ENCODE assay signal across 9 mouse cellular contexts in the genomic region with DNA sequence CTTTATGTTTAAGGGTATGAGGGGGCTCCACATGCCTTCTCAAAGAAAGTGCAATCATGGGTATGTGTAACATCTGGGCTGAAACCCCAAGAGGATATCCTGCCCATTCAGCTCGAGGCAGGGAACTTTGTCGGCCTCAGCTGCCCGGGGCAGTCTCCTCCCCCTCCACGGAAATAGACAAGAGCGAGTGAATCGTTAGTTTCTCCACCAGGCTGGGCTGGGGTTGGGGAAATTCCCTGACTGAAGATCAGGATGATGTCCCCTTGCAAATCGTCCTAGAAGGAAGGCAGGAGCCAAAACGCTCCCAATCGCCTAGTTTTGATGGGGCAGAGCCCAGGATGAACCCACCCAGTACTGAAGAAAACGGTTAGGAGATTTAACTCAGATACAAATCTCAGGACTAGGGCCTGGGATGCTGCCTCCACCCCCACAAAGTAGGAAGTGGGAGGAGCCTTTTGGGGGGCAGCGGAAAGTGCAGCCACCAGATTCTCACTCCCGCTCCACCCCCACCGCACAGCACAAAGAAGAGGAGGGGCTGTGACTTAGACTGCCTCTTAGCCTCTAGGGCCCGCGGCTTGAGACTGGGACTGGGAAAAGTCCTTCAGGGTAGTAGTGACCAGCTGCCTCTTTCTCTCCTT. TPM values are rescaled to one million over a fixed set of nuclear protein-coding genes. Genes with fewer than 3 reads are reported as not detected.
DNase-seq lines count a peak whose midpoint lies in the region; ATAC-seq lines count a peak whose summit lies in the region.
"Had no signal": no experiment of that assay in that cellular context is flagged by ENCODE, and none has a peak within 500 bp of the region (broad histone marks: within the 10 kb centered on the region; RNA-seq: fewer than 3 reads in every experiment).

No protein-coding gene starts in this region.

- H3K27me3 ChIP-seq in heart, embryonic 11.5 days (ENCODE audit: control insufficient read depth, insufficient read depth, low read length), result no peaks in the 10 kb centered on the region
- H3K27me3 ChIP-seq in kidney, embryonic 14.5 days (ENCODE audit: control insufficient read depth, insufficient read depth, low read length), result no peaks in the 10 kb centered on the region

- WGBS in heart, embryonic 11.5 days (ENCODE audit: insufficient replicate concordance), result under 1% methylated on average over 15 of the region's 15 CpGs
- WGBS in kidney, embryonic 14.5 days, result under 1% methylated on average over 15 of the region's 15 CpGs

- peak overlapping the region; percentile 21; the same call in 1 of the 2 replicates for H3K4me3 ChIP-seq in heart, embryonic 11.5 days (ENCODE audit: low read depth, low read length)
- peak overlapping the region; percentile 11 for H3K4me3 ChIP-seq in kidney, embryonic 14.5 days (ENCODE audit: low read length)

- peak overlapping the region; percentile 89 for H3K27ac ChIP-seq in heart, embryonic 11.5 days (ENCODE audit: low read depth, low read length)
- H3K27ac ChIP-seq in kidney, embryonic 14.5 days (ENCODE audit: low read depth, low read length), result peak overlapping the region; percentile 93

- H3K9ac ChIP-seq in heart, embryonic 11.5 days (ENCODE audit: low read depth, low read length), result peak overlapping the region; percentile 62
- peak overlapping the region; percentile 51 for H3K9ac ChIP-seq in kidney, embryonic 14.5 days (ENCODE audit: low read depth, low read length)

- ATAC-seq in heart, embryonic 11.5 days (replicated peaks; ENCODE audit: insufficient number of reproducible peaks, low FRiP score, low TSS enrichment), result peak; percentile 13; the same call in 1 of the 2 replicates
- ATAC-seq in kidney, embryonic 14.5 days (ENCODE audit: low FRiP score, low TSS enrichment), result peak; percentile 32; the same call in 1 of the 2 replicates
- no peak for ATAC-seq in erythroid progenitor cell, adult 5-6 weeks (replicated peaks; ENCODE audit: low FRiP score, poor library complexity, severe bottlenecking)

- peak; percentile 59 for DNase-seq in urinary bladder, postnatal 25 days (ENCODE audit: low spot score)
- DNase-seq in urinary bladder, postnatal 10 days (ENCODE audit: low spot score), result no peak
- peak; percentile 88 for DNase-seq in embryo, embryonic 9.5 days (ENCODE audit: extremely low spot score)
- DNase-seq in lung, postnatal 25 days (ENCODE audit: low spot score), result peak; percentile 90
- DNase-seq in spleen, adult 12 weeks (ENCODE audit: low spot score), result peak; percentile 39

- no peaks in the 10 kb centered on the region for H3K9me3 ChIP-seq in heart, embryonic 11.5 days (replicated peaks; ENCODE audit: control insufficient read depth, low read length)
- no peaks in the 10 kb centered on the region for H3K9me3 ChIP-seq in kidney, embryonic 14.5 days (ENCODE audit: control insufficient read depth, low read length)

- peaks cover 52% of the 10 kb centered on the region for H3K4me1 ChIP-seq in heart, embryonic 11.5 days (ENCODE audit: control insufficient read depth, insufficient read depth, low read length)
- H3K4me1 ChIP-seq in kidney, embryonic 14.5 days (ENCODE audit: control insufficient read depth, insufficient read depth, low read length), result peaks cover 47% of the 10 kb centered on the region

- peak overlapping the region; percentile 56 for H3K4me2 ChIP-seq in heart, embryonic 11.5 days
- H3K4me2 ChIP-seq in kidney, embryonic 14.5 days (replicated peaks; ENCODE audit: low read depth, low read length), result peak overlapping the region; percentile 35

- no peaks in the 10 kb centered on the region for H3K36me3 ChIP-seq in heart, embryonic 11.5 days (ENCODE audit: control insufficient read depth, insufficient read depth, low read length)
- H3K36me3 ChIP-seq in kidney, embryonic 14.5 days (ENCODE audit: control insufficient read depth, insufficient read depth, low read length), result no peaks in the 10 kb centered on the region

RNA-seq across cellular contexts. Expression of gene Trappc3, which starts 2.5 kb away (rescaled TPM):
- polyA plus RNA-seq in heart, embryonic 11.5 days (2014; fragmentation: Nextera tagmentation; extraction: Ambion mirVana), result 11.0 and 28.0 TPM in 2 replicates
- polyA plus RNA-seq in kidney, embryonic 14.5 days (2014; fragmentation: Nextera tagmentation; extraction: Ambion mirVana), result 19.7 and 68.6 TPM in 2 replicates
- total RNA-seq in erythroid progenitor cell, adult 5-6 weeks (2015; ENCODE audit: low replicate concordance), result 10.9 and 22.3 TPM in 2 replicates
- total RNA-seq in erythroid progenitor cell, adult 5-6 weeks (2017; ENCODE audit: low replicate concordance), result 9.2 and 10.8 TPM in 2 replicates

RNA-seq across cellular contexts. Expression of gene Map7d1, which starts 3.5 kb away (rescaled TPM):
- 37.0 and 44.6 TPM in 2 replicates for polyA plus RNA-seq in heart, embryonic 11.5 days (2014; fragmentation: Nextera tagmentation; extraction: Ambion mirVana)
- polyA plus RNA-seq in kidney, embryonic 14.5 days (2014; fragmentation: Nextera tagmentation; extraction: Ambion mirVana), result 35.6 and 43.3 TPM in 2 replicates
- total RNA-seq in erythroid progenitor cell, adult 5-6 weeks (2015; ENCODE audit: low replicate concordance), result 6.7 and 12.3 TPM in 2 replicates
- 6.3 and 8.2 TPM in 2 replicates for total RNA-seq in erythroid progenitor cell, adult 5-6 weeks (2017; ENCODE audit: low replicate concordance)

RNA-seq across cellular contexts. Expression of gene Col8a2, which starts 27.0 kb away (rescaled TPM):
- 2.0 and 3.0 TPM in 2 replicates for polyA plus RNA-seq in heart, embryonic 11.5 days (2014; fragmentation: Nextera tagmentation; extraction: Ambion mirVana)
- polyA plus RNA-seq in kidney, embryonic 14.5 days (2014; fragmentation: Nextera tagmentation; extraction: Ambion mirVana), result 5.5 and 6.8 TPM in 2 replicates
- total RNA-seq in erythroid progenitor cell, adult 5-6 weeks (2015; ENCODE audit: low replicate concordance), result not detected in 2 replicates
- total RNA-seq in erythroid progenitor cell, adult 5-6 weeks (2017; ENCODE audit: low replicate concordance), result 0.39 TPM in 1 of 2 replicates, not detected in the other
- polyA plus RNA-seq: erythroblast, embryonic 14.5 days had no signal

RNA-seq across cellular contexts. Expression of gene Thrap3, which starts 57.1 kb away (rescaled TPM):
- 131 and 155 TPM in 2 replicates for polyA plus RNA-seq in heart, embryonic 11.5 days (2014; fragmentation: Nextera tagmentation; extraction: Ambion mirVana)
- 141 and 281 TPM in 2 replicates for polyA plus RNA-seq in kidney, embryonic 14.5 days (2014; fragmentation: Nextera tagmentation; extraction: Ambion mirVana)
- total RNA-seq in erythroid progenitor cell, adult 5-6 weeks (2015; ENCODE audit: low replicate concordance), result 169 and 213 TPM in 2 replicates
- 298 and 354 TPM in 2 replicates for total RNA-seq in erythroid progenitor cell, adult 5-6 weeks (2017; ENCODE audit: low replicate concordance)
